ENCODE assay signal across 9 mouse cellular contexts in genomic region chr10:80897861-80898510, GRCm38 (mm10). TPM values are rescaled to one million over a fixed set of nuclear protein-coding genes. Genes with fewer than 3 reads are reported as not detected.
DNase-seq lines count a peak whose midpoint lies in the region; ATAC-seq and TF ChIP-seq lines count a peak whose summit lies in the region.
"Had no signal": no experiment of that assay in that cellular context is flagged by ENCODE, and none has a peak within 500 bp of the region (broad histone marks: within the 10 kb centered on the region; RNA-seq: fewer than 3 reads in every experiment).

No protein-coding gene starts in this region.

- TF ChIP-seq CTCF in lung, embryonic 14.5 days (IDR thresholded peaks at IDR 0.05; ENCODE audit: low read depth): no peak
- no peak for TF ChIP-seq CTCF in lung, adult 2 months (IDR thresholded peaks at IDR 0.05; ENCODE audit: insufficient read depth, low read length)

- no peaks in the 10 kb centered on the region for H3K27me3 ChIP-seq in lung, embryonic 14.5 days (ENCODE audit: insufficient read depth, low read length)
- H3K27me3 ChIP-seq in hindbrain, embryonic 16.5 days (replicated peaks; ENCODE audit: control insufficient read depth, insufficient read depth, low read length): no peaks in the 10 kb centered on the region
- H3K27me3 ChIP-seq in neural tube, embryonic 14.5 days (ENCODE audit: control insufficient read depth, insufficient read depth, low read length): no peaks in the 10 kb centered on the region

- H3K9me3 ChIP-seq in lung, embryonic 14.5 days (ENCODE audit: low read depth, low read length): no peaks in the 10 kb centered on the region
- no peaks in the 10 kb centered on the region for H3K9me3 ChIP-seq in hindbrain, embryonic 16.5 days (ENCODE audit: control insufficient read depth, low read length)
- H3K9me3 ChIP-seq in neural tube, embryonic 14.5 days (ENCODE audit: control insufficient read depth, low read length): no peaks in the 10 kb centered on the region

- H3K27ac ChIP-seq in lung, embryonic 14.5 days (ENCODE audit: low read depth): no peak overlapping the region
- no peak overlapping the region for H3K27ac ChIP-seq in hindbrain, embryonic 16.5 days (ENCODE audit: low read depth, low read length)
- no peak overlapping the region for H3K27ac ChIP-seq in neural tube, embryonic 14.5 days (ENCODE audit: low read depth, low read length)

- peak; percentile 36 for DNase-seq in adrenal gland, adult 2 months
- no peak for DNase-seq in adrenal gland, adult 18-20 months (ENCODE audit: low spot score in 2 of 2)
- DNase-seq in lung, embryonic 14.5 days: peak; percentile 37
- DNase-seq in lung, adult 2 months: no peak
- no peak for DNase-seq in kidney, postnatal 25 days
- no peak for DNase-seq in lung, postnatal 36 days

- no peak for TF ChIP-seq POLR2A in lung, adult 2 months (IDR thresholded peaks at IDR 0.05; ENCODE audit: borderline replicate concordance, extremely low read depth, low read depth, low read length)

- ATAC-seq in lung, embryonic 14.5 days (ENCODE audit: insufficient read depth): no peak
- ATAC-seq in hindbrain, embryonic 16.5 days: no peak
- no peak for ATAC-seq in neural tube, embryonic 14.5 days (ENCODE audit: low read depth)

- H3K36me3 ChIP-seq in lung, embryonic 14.5 days (ENCODE audit: insufficient read depth): peaks cover 29% of the 10 kb centered on the region
- peaks cover 16% of the 10 kb centered on the region for H3K36me3 ChIP-seq in hindbrain, embryonic 16.5 days (ENCODE audit: control insufficient read depth, insufficient read depth, low read length)
- peaks cover 17% of the 10 kb centered on the region for H3K36me3 ChIP-seq in neural tube, embryonic 14.5 days (ENCODE audit: control insufficient read depth, insufficient read depth, low read length)

- no peak overlapping the region; the same call in 1 of the 2 replicates for H3K9ac ChIP-seq in lung, embryonic 14.5 days
- peak overlapping the region; percentile 1; the same call in 1 of the 2 replicates for H3K9ac ChIP-seq in hindbrain, embryonic 16.5 days (ENCODE audit: low read depth, low read length)
- no peak overlapping the region for H3K9ac ChIP-seq in neural tube, embryonic 14.5 days (replicated peaks; ENCODE audit: low read depth, low read length)

- 29% methylated on average over 41 of the region's 41 CpGs for WGBS in lung, embryonic 14.5 days
- 52% methylated on average over 41 of the region's 41 CpGs for WGBS in lung, adult 2 months
- 29% methylated on average over 41 of the region's 41 CpGs for WGBS in hindbrain, embryonic 16.5 days
- 30% methylated on average over 41 of the region's 41 CpGs for WGBS in neural tube, embryonic 14.5 days

- H3K4me1 ChIP-seq in lung, embryonic 14.5 days (ENCODE audit: insufficient read depth): peaks cover 8% of the 10 kb centered on the region
- peaks cover 7% of the 10 kb centered on the region; the same call in 1 of the 2 replicates for H3K4me1 ChIP-seq in lung, adult 2 months (ENCODE audit: control insufficient read depth, insufficient read depth, low read length)
- H3K4me1 ChIP-seq in hindbrain, embryonic 16.5 days (ENCODE audit: control insufficient read depth, insufficient read depth, low read depth, low read length): peaks cover 14% of the 10 kb centered on the region
- peaks cover 19% of the 10 kb centered on the region for H3K4me1 ChIP-seq in neural tube, embryonic 14.5 days (ENCODE audit: control insufficient read depth, insufficient read depth, low read length)

- H3K4me3 ChIP-seq in lung, embryonic 14.5 days (ENCODE audit: low read depth, low read length): 0 out of 2 replicates have a peak overlapping the region, but pooled peaks have one; percentile 15
- no peak overlapping the region for H3K4me3 ChIP-seq in lung, adult 2 months (replicated peaks; ENCODE audit: extremely low read depth, low read depth, low read length)
- no peak overlapping the region; the same call in 1 of the 2 replicates for H3K4me3 ChIP-seq in hindbrain, embryonic 16.5 days (ENCODE audit: low read length)
- 0 out of 2 replicates have a peak overlapping the region, but pooled peaks have one; percentile 2 for H3K4me3 ChIP-seq in neural tube, embryonic 14.5 days (ENCODE audit: low read depth, low read length)

- peak overlapping the region; percentile 40; the same call in 1 of the 2 replicates for H3K4me2 ChIP-seq in lung, embryonic 14.5 days
- H3K4me2 ChIP-seq in hindbrain, embryonic 16.5 days (ENCODE audit: low read length): peak overlapping the region; percentile 3; the same call in 1 of the 2 replicates
- H3K4me2 ChIP-seq in neural tube, embryonic 14.5 days (ENCODE audit: low read depth, low read length): peak overlapping the region; percentile 24; the same call in 1 of the 2 replicates

RNA-seq across cellular contexts. Expression of gene Timm13, which starts 2.8 kb away (rescaled TPM):
- 100 to 1,000 TPM; 174 to 231 TPM for total RNA-seq in adrenal gland, adult 2 months (2021)
- polyA plus RNA-seq in adrenal gland, adult 2 months (2012; rRNA removed): 236 and 243 TPM in 2 replicates
- total RNA-seq in adrenal gland, adult 18-20 months (2021): 100 to 1,000 TPM; 208 to 219 TPM
- polyA plus RNA-seq in lung, embryonic 14.5 days (2014; fragmentation: Nextera tagmentation; extraction: Ambion mirVana): 315 and 321 TPM in 2 replicates
- polyA plus RNA-seq in lung, adult 2 months (2012; rRNA removed): 157 and 196 TPM in 2 replicates
- 314 and 364 TPM in 2 replicates for polyA plus RNA-seq in hindbrain, embryonic 16.5 days (2015; fragmentation: Nextera tagmentation; extraction: Ambion mirVana)
- polyA plus RNA-seq in neural tube, embryonic 14.5 days (2014; fragmentation: Nextera tagmentation; extraction: Ambion mirVana): 337 and 352 TPM in 2 replicates

RNA-seq across cellular contexts. Expression of gene Lmnb2, which starts 20.1 kb away (rescaled TPM):
- total RNA-seq in adrenal gland, adult 2 months (2021): 10 to 100 TPM; 10.8 to 11.4 TPM
- 16.2 and 17.9 TPM in 2 replicates for polyA plus RNA-seq in adrenal gland, adult 2 months (2012; rRNA removed)
- total RNA-seq in adrenal gland, adult 18-20 months (2021): 10 to 100 TPM; 14.1 to 15.2 TPM
- polyA plus RNA-seq in lung, embryonic 14.5 days (2014; fragmentation: Nextera tagmentation; extraction: Ambion mirVana): 22.9 and 24.4 TPM in 2 replicates
- polyA plus RNA-seq in lung, adult 2 months (2012; rRNA removed): 9.4 and 11.3 TPM in 2 replicates
- 36.6 and 41.9 TPM in 2 replicates for polyA plus RNA-seq in hindbrain, embryonic 16.5 days (2015; fragmentation: Nextera tagmentation; extraction: Ambion mirVana)
- 10.8 and 16.1 TPM in 2 replicates for polyA plus RNA-seq in neural tube, embryonic 14.5 days (2014; fragmentation: Nextera tagmentation; extraction: Ambion mirVana)

RNA-seq across cellular contexts. Expression of gene Tmprss9, which starts 26.3 kb away (rescaled TPM):
- not detected for total RNA-seq in adrenal gland, adult 2 months (2021)
- 0.18 and 0.21 TPM in 2 replicates for polyA plus RNA-seq in adrenal gland, adult 2 months (2012; rRNA removed)
- total RNA-seq in adrenal gland, adult 18-20 months (2021): under 1 TPM; 0.10 to 0.13 TPM
- 0.05 TPM in 1 of 2 replicates, not detected in the other for polyA plus RNA-seq in lung, embryonic 14.5 days (2014; fragmentation: Nextera tagmentation; extraction: Ambion mirVana)
- 0.06 and 0.07 TPM in 2 replicates for polyA plus RNA-seq in lung, adult 2 months (2012; rRNA removed)
- polyA plus RNA-seq in hindbrain, embryonic 16.5 days (2015; fragmentation: Nextera tagmentation; extraction: Ambion mirVana): 0.13 and 0.27 TPM in 2 replicates
- 0.12 and 0.13 TPM in 2 replicates for polyA plus RNA-seq in neural tube, embryonic 14.5 days (2014; fragmentation: Nextera tagmentation; extraction: Ambion mirVana)
- total RNA-seq: neutrophil, adult 5-6 weeks had no signal

RNA-seq across cellular contexts. Expression of gene Gadd45b, which starts 31.9 kb away (rescaled TPM):
- 10 to 100 TPM; 25.6 to 84.9 TPM for total RNA-seq in adrenal gland, adult 2 months (2021)
- polyA plus RNA-seq in adrenal gland, adult 2 months (2012; rRNA removed): 37.6 and 50.8 TPM in 2 replicates
- total RNA-seq in adrenal gland, adult 18-20 months (2021): 10 to 100 TPM; 34.1 to 75.0 TPM
- polyA plus RNA-seq in lung, embryonic 14.5 days (2014; fragmentation: Nextera tagmentation; extraction: Ambion mirVana): 18.3 and 24.6 TPM in 2 replicates
- polyA plus RNA-seq in lung, adult 2 months (2012; rRNA removed): 103 and 120 TPM in 2 replicates
- polyA plus RNA-seq in hindbrain, embryonic 16.5 days (2015; fragmentation: Nextera tagmentation; extraction: Ambion mirVana): 8.0 and 9.0 TPM in 2 replicates
- 7.4 and 7.6 TPM in 2 replicates for polyA plus RNA-seq in neural tube, embryonic 14.5 days (2014; fragmentation: Nextera tagmentation; extraction: Ambion mirVana)

RNA-seq across cellular contexts. Expression of gene Sppl2b, which starts 42.9 kb away (rescaled TPM):
- 10 to 100 TPM; 28.5 to 35.2 TPM for total RNA-seq in adrenal gland, adult 2 months (2021)
- polyA plus RNA-seq in adrenal gland, adult 2 months (2012; rRNA removed): 114 and 116 TPM in 2 replicates
- 10 to 100 TPM; 24.0 to 28.3 TPM for total RNA-seq in adrenal gland, adult 18-20 months (2021)
- polyA plus RNA-seq in lung, embryonic 14.5 days (2014; fragmentation: Nextera tagmentation; extraction: Ambion mirVana): 32.3 and 38.7 TPM in 2 replicates
- 91.7 and 93.9 TPM in 2 replicates for polyA plus RNA-seq in lung, adult 2 months (2012; rRNA removed)
- polyA plus RNA-seq in hindbrain, embryonic 16.5 days (2015; fragmentation: Nextera tagmentation; extraction: Ambion mirVana): 92.4 and 97.5 TPM in 2 replicates
- polyA plus RNA-seq in neural tube, embryonic 14.5 days (2014; fragmentation: Nextera tagmentation; extraction: Ambion mirVana): 60.3 and 61.5 TPM in 2 replicates

Comparison
In these comparisons a context has a peak if more than half of its experiments do, and no peak if none do; other contexts are left out.
1. DNase-seq: peak in adrenal gland, adult 2 months (single experiment) and lung, embryonic 14.5 days (single experiment); none in adrenal gland, adult 18-20 months (0 of 2), lung, adult 2 months (single experiment), kidney, postnatal 25 days (0 of 2) and lung, postnatal 36 days (single experiment).
2. H3K4me3 ChIP-seq: peak in lung, embryonic 14.5 days (single experiment) and neural tube, embryonic 14.5 days (single experiment); none in lung, adult 2 months (single experiment) and hindbrain, embryonic 16.5 days (single experiment).
3. Peak in every context shown above with its lines, with median percentiles within 50 percentile points of each other: H3K4me2 ChIP-seq.